Mouse (Mus musculus) bone marrow macrophage, adult 2 months (primary cell): ENCODE results near the gene Txk.

ENCODE experiments used
- CTCF ChIP-seq: IDR thresholded peaks from 2 replicates; pipeline ENCODE4 v1.5.1; 2012; ENCODE audit warnings: low read depth, mild to moderate bottlenecking, low read length, moderate library complexity
- POLR2A ChIP-seq: IDR thresholded peaks from 2 replicates; pipeline ENCODE4 v1.6.1; 2012; ENCODE audit warnings: mild to moderate bottlenecking, low read depth, low read length, borderline replicate concordance

DNA sequence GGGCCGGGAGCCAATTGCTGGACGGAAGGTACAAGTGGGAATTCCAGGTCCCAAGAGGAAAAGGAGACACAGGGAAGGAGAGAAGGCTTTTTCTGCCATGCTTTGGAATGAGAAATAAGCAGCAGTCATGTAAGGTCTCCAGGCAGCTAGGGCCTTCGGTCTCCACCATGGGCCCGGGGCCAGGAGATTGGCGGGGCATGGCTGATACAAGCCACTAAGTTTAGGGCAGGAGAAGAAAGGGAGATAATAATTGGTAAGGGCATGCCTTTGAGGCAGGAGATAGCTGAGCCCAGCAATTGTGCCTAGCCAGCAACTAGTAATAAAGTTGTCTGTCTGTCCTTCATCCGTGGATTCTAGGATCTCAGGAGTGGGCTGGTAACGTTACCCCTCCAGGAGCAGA lies 30.5 kb upstream of the Txk start:
- TF ChIP-seq CTCF, result no peak
- no peak for TF ChIP-seq POLR2A
